Mouse (Mus musculus): ENCODE results near the gene Rab28.

Gene Rab28

GRCm38 (mm10) chr5:41627224-41628144, 80.5 kb downstream of the Rab28 start:
- DNase-seq (ENCODE audit: low read depth, low spot score), result no peak

- DNase-seq (ENCODE audit: low read depth, low spot score), result no peak
These were observed 82.4 kb downstream of the Rab28 start for GRCm38 (mm10) chr5:41625544-41625943.

- no peak for DNase-seq (ENCODE audit: low read depth, low spot score)
These were observed 86.2 kb downstream of the Rab28 start for GRCm38 (mm10) chr5:41621748-41622147.

GRCm38 (mm10) chr5:41618966-41619365, 89.0 kb downstream of the Rab28 start:
- DNase-seq (ENCODE audit: low read depth, low spot score), result no peak

- DNase-seq (ENCODE audit: low read depth, low spot score), result peak; percentile 12
These were observed 97.4 kb downstream of the Rab28 start for GRCm38 (mm10) chr5:41610447-41611030.

- DNase-seq (ENCODE audit: low read depth, low spot score), result peak; percentile 10
These were observed 111.5 kb downstream of the Rab28 start for GRCm38 (mm10) chr5:41596242-41597117.

- DNase-seq (ENCODE audit: low read depth, low spot score), result no peak
These were observed 112.8 kb downstream of the Rab28 start for GRCm38 (mm10) chr5:41595199-41595598.

- no peak for DNase-seq (ENCODE audit: low read depth, low spot score)
These were observed 129.9 kb downstream of the Rab28 start for GRCm38 (mm10) chr5:41578051-41578450.

Data from mesoderm, embryonic 11.5 days (tissue).